Mouse (Mus musculus): ENCODE data around the gene Htr1d. TPM values are rescaled to one million over a fixed set of nuclear protein-coding genes. Genes with fewer than 3 reads are reported as not detected.

Gene Htr1d
- total RNA-seq, 2 experiments from 2014 or later = 0.15 to 0.24 TPM

Other genes starting within 250 kb of the Htr1d start
- 1 to 10 TPM; 5.0 to 7.9 TPM for gene Asap3, start 217.2 kb upstream of the Htr1d start, total RNA-seq (2021)
- 10 to 100 TPM; 15.1 to 22.7 TPM for gene Tcea3, start 175.8 kb upstream of the Htr1d start, total RNA-seq (2021)
- 10 to 100 TPM; 23.3 to 33.0 TPM for gene Zfp46, start 138.8 kb upstream of the Htr1d start, total RNA-seq (2021)
- 10 to 100 TPM; 67.4 to 94.7 TPM for gene Hnrnpr, start 112.6 kb upstream of the Htr1d start, total RNA-seq (2021)
- gene 6030445D17Rik, start 38.7 kb downstream of the Htr1d start, total RNA-seq (2021) = under 1 TPM; 0.24 to 0.39 TPM
- gene Luzp1, start 46.2 kb downstream of the Htr1d start, total RNA-seq (2021) = 10 to 100 TPM; 34.0 to 36.8 TPM
- 10 to 100 TPM; 40.7 to 52.3 TPM for gene Kdm1a, start 179.2 kb downstream of the Htr1d start, total RNA-seq (2021)
- not detected for gene Tex46, start 186.9 kb downstream of the Htr1d start, total RNA-seq (2021)
- not detected for gene Lactbl1, start 199.1 kb downstream of the Htr1d start, total RNA-seq (2021)